Mouse (Mus musculus): ENCODE measurements at regions not wholly inside any gene's neighbourhood (a gene's known extent, or its start where the extent isn't known, plus 50 kb on each side); places are given as distances from the start of the nearest gene placed in this dataset.
A peak's percentile ranks its signal among the peaks of the same experiment; 100 is the strongest.
"Not testable (repeated sequence)": the region's sequence is repeated elsewhere in the genome, so short reads cannot be mapped to it uniquely, and the experiment has no call there.

DNA sequence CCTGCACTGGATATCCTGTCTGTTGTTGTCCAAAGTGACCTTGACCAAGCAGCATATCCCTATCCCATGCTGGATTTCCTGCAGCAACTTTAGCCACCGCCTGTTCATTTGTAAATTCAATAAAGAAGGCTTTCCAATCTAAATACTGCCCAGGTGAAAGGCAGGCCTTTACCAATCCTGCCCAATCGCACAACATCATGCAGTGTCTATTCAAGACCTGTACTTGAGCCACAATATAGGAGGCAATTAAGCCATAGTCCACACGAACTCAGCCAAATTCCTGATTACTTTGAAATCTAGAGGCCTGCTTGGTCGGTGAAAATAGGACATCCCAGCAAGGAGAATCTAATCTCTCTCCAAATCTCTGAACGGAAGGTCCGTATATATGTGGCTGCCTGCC, 95.8 kb upstream of the Vmn1r2 start:
- ATAC-seq (ENCODE audit: extremely low read depth, insufficient number of reproducible peaks, low FRiP score, poor library complexity, severe bottlenecking): not testable (repeated sequence)

DNA sequence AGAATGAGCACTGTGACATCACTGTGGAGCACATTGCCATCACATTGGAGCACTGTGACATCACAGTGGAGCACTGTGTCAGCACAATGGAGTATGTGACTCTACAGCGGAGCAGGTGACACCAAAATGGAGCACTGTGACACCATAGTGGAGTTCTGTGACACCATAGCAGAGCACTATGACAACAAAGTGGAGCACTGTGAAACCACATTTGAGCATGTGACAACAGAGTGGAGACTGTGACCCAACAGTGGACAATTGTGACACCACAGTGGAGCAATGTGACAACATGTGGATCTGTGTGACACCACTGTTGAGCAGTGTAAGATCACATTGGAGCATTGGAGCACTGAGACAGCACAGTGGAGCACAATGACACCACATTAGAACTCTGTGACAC, 87.2 kb upstream of the Vmn1r2 start:
- ATAC-seq (ENCODE audit: extremely low read depth, insufficient number of reproducible peaks, low FRiP score, poor library complexity, severe bottlenecking): no peak

DNA sequence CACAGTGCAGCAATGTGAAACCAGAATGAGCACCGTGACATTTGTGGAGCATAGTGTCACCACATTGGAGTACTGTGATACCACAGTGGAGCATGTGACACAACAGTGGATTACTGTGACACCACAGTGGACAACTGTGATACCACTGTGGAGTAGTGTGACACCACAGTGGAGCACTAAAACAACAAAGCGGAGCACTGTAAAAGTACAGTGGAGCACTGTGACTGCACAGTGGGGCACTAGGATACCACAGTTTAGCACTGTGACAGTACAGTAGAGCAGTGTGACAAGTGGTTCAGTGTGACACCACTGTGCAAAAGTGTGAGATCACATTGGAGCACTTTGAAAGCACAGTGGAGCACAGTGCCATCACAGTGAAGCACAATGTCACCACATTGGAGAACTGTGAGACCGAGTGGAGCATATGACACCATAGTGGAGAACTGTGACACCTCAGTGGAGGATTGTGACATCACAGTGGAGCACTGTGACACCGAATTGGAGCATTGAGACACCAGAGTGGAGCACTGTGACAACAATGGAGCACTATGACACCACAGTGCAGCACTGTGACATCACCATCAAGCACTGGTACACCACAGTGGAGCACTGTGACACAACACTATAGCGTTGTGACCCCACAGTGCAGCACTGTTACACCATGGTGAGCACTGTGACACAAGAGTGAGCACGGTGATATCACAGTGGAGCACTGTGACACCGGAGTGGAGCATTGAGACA, 86.6 kb upstream of the Vmn1r2 start:
- ATAC-seq (ENCODE audit: extremely low read depth, insufficient number of reproducible peaks, low FRiP score, poor library complexity, severe bottlenecking): 0 out of 2 replicates have a peak, but pooled peaks have one; percentile 1

DNA sequence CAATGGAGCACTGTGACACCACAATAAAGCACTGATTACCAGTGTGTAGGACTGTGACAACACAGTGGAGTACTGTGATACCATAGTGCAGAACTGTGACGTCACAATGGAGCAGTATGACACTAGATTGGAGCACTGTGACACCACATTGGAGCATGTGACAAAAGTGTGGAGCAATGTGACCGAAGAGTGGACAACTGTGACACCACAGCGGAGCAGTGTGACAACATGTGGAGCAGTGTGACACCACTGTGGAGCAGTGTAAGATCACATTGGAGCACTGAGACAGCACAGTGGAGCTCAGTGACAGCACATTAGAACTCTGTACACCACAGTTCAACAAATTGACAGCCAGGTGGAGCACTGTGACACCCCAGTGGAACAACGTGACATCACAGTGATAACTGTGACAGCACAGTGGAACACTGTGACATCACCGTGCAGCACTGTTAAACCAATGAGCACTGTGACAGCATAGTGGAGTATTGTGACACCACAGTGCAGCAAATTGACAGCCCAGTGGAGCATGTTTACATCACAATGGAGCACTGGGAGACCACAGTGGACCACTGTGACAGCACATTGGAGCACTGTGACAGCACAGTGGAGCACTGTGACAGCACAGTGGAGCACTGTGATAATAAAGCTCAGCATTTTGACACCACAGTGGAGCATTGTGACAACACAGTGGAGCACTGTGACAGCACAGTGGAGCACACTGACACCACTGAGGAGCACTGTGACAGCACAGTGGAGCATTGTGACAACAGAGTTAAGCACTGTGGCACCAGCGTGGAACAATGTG, 85.8 kb upstream of the Vmn1r2 start:
- no peak for ATAC-seq (ENCODE audit: extremely low read depth, insufficient number of reproducible peaks, low FRiP score, poor library complexity, severe bottlenecking)

DNA sequence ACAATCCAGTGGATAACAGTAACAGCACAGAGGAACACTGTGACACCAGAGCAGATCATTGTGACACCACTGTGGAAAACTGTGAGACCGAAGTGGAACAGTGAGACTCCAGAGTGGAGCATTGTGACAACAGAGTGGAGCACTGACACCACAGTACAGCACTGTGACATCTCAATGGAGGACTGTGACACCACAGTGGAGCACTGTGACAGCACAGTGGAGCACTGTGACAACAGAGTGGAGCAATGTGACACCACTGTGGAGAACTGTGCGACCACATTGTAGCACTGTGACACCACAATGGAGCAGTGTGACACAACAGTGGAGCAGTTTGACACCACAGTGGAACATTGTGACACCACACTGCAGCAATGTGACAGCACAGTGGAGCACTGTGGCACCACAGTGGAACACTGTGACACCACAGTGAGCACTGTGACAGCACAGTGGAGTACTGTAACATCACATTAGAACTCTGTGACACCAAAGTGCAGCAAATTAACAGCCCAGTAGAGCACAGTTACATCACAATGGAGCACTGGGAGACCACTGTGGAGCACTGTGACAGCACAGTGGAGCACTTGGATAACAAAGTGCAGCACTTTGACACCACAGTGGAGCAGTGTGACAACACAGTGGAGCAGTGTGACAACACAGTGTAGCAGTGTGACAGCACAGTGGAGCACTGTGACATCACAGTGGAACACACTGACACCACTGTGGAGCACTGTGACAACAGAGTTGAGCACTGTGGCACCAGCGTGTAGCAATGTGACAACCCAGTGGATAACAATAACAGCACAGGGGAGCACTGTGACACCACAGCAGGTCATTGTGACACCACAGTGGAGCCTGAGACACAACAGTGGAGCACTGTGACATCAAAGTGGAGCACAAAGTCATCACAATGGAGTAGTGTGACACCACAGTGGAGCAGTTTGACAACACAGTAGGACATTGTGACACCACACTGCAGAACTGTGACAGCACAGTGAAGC, 84.9 kb upstream of the Vmn1r2 start:
- peak; percentile 1; the same call in 1 of the 2 replicates for ATAC-seq (ENCODE audit: extremely low read depth, insufficient number of reproducible peaks, low FRiP score, poor library complexity, severe bottlenecking)

DNA sequence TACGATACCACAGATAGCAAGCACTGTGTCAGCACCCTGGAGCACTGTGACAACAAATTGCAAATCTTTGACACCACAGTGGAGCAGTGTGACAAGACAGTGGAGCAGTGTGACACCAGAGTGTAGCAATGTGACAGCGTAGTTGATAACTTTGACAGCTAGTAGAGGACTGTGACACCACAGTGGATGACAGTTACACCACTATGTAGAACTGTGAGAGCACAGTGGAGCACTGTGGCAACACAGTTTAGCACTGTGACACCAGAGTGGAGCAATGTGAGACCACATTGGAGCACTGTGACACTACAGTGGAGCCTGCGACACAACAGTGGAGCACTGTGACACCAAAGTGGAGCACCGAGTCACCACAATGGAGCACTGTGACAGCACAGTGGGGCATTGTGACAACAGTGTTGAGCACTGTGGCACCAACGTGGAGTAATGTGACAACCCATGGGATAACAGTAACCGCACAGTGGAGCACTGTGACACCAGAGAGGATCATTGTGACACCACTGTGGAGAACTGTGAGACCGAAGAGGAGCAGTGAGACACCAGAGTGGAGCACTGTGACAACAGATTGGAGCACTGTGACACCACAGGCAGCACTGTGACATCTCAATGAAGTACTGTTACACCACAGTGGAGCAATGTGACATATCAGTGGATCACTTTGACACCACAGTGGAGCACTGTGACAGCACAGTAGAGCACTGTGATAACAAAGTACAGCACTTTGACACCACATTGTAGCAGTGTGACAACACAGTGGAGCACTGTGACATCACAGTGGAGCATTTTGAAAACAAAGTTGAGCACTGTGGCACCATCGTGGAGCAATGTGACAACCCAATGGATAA, 83.7 kb upstream of the Vmn1r2 start:
- ATAC-seq (ENCODE audit: extremely low read depth, insufficient number of reproducible peaks, low FRiP score, poor library complexity, severe bottlenecking): peak; percentile 5

DNA sequence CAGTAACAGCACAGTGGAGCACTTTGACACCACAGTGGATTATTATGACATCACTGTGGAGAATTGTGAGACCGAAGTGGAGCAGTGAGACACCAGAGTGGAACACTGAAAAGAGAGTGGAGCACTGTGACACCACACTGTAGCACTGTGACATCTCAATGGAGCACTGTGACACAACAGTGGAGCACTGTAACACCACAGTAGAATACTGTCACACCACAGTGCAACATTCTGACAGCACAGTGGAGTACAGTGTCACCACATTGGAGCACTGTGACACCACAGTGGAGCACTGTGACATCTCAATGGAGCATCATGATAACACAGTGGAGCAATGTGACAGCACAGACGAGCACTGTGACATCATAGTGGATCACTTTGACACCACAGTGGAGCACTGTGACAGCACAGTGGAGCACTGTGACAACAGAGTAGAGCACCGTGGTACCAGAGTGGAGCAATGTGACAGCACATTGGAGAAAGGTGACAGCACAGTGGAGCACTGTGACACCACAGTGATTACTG, 83.0 kb upstream of the Vmn1r2 start:
- ATAC-seq (ENCODE audit: extremely low read depth, insufficient number of reproducible peaks, low FRiP score, poor library complexity, severe bottlenecking): peak; percentile 1; the same call in 1 of the 2 replicates

DNA sequence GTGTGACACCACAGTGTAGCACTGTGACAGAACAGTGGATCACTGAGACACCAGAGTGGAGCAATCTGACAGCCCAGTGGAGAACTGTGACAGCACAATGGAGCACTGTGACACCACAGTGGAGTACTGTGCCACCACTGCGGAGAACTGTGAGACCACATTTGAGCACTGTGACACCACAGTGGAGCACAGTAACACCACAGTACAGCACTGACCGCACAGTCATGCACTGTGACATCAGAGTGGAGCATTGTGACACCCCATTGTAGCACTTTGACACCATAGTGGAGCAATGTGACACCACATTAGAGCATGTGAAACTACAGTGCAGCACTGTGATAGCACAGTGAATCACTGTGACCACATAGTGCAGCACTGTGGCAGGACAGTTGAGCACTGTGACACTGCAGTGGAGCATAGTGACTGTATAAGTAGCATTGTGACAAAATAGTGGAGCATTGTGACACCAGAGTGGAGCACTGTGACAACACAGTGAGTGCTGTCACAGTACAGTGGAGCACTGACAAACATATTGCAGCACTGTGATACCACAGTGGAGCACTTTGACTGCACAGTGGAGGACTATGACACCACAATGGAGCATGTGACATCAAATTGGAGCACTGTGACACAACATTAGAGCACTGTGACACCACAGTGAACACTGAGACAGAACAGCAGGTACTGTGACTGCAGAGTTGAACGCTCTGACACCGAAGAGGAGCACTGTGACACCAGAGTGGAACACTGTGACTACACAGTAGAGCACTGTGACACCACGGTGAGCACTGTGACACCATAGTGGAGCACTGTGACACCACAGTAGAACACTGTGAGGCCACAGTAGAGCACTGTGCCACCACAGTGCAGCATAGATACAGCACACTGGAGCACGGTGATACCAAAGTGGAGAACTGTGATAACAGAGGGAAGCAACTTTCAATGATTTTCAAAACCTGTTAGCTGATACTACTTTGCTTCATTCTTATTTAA, 81.4 kb upstream of the Vmn1r2 start:
- ATAC-seq (ENCODE audit: extremely low read depth, insufficient number of reproducible peaks, low FRiP score, poor library complexity, severe bottlenecking): no peak

DNA sequence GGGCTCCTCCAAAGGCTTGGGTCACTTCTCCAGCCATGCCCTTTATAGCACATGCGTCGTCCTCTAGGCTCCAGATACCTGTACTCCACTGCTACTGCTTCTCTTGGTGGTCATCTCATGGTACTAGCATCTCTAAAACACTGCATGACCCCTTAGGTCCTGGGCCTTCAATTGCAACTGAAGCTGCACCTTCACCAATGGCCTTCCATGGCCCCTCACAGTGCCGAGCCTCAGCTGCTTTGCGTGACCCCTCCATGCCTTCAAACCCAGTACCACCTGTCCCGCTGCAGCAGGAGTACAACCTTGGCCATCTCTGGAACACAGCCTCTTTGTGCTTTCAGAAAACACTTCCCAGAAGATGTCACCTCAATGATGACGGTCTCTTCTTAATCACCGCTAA, 79.5 kb upstream of the Vmn1r2 start:
- not testable (repeated sequence) for ATAC-seq (ENCODE audit: extremely low read depth, insufficient number of reproducible peaks, low FRiP score, poor library complexity, severe bottlenecking)

DNA sequence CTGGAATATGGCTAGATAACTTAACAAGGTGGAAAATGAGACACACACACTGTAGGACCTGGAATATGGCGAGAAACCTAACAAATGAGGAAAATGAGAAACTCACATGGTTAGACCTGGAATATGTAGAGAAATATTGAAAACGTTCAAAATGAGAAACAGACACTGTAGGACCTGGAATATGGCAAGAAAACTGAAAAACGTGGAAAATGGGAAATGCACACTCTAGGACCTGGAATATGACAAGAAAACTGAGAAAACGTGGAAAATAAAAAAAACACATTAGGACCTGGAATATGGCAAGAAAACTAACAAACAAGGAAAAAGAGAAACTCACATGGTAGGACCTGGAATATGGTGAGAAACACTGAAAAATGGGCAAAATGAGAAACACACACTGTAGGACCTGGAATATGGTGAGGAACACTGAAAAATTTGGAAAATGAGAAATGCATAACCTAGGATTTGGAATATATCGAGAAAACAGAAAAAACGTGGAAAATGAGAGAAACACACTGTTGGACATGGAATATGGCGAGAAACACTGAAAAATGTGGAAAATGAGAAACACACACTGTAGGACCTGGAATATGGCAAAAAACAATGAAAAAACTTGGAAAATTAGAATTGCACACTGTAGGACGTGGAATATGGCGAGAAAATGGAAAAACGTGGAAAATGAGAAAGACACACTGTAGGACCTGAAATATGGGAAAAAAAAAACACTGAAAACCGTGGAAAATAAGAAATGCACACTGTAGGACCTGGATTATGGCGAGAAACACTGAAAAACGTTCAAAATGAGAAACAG, 77.3 kb upstream of the Vmn1r2 start:
- ATAC-seq (ENCODE audit: extremely low read depth, insufficient number of reproducible peaks, low FRiP score, poor library complexity, severe bottlenecking): peak; percentile 50

DNA sequence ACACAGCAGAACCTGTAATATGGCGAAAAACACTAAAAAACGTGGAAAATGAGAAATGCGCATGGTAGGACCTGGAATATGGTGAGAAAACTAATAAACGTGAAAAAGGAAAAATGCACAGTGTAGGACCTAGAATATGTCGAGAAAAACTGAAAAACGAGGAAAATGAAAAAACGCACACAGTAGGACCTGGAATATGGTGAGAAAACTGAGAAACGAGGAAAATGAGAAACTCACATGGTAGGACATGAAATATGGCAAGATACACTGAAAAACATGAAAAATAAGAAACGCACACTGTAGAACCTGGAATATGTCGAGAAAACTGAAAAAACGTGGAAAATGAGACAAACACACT, 76.8 kb upstream of the Vmn1r2 start:
- ATAC-seq (ENCODE audit: extremely low read depth, insufficient number of reproducible peaks, low FRiP score, poor library complexity, severe bottlenecking): peak; percentile 20; the same call in 1 of the 2 replicates

DNA sequence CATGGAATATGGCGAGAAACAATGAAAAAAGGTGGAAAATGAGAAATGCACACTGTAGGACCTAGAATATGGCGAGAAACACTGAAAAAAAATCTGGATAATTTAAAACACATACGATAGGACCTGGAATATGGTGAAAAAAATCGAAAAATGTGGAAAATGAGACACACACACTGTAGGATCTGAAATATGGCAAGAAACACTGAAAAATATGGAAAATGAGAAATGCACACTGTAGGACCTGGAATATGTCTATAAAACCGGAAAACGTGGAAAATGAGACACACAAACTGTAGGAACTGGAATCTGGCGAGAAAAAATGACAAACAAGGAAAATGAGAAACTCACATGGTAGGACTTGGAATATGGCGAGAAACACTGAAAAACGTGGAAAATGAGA, 76.4 kb upstream of the Vmn1r2 start:
- 0 out of 2 replicates have a peak, but pooled peaks have one; percentile 9 for ATAC-seq (ENCODE audit: extremely low read depth, insufficient number of reproducible peaks, low FRiP score, poor library complexity, severe bottlenecking)

All from neutrophil, adult 5-6 weeks (primary cell).